Mouse (Mus musculus) monocyte, adult 5-6 weeks (primary cell): ENCODE results near the gene Bpnt1. TPM values are rescaled to one million over a fixed set of nuclear protein-coding genes. Genes with fewer than 3 reads are reported as not detected.

ENCODE experiments used
- ATAC-seq: fragments of 153-309, 156-312 bp; replicated peaks from 2 replicates; pipeline ENCODE4 v1.8.0; 2017; ENCODE audit warnings: mild to moderate bottlenecking; ENCODE audit not compliant: low TSS enrichment, insufficient number of reproducible peaks, severe bottlenecking, poor library complexity, low FRiP score
- total RNA-seq: library from RNA; stranded (forward); fragments of 200-1000, 200-491, 200-594 nt; gene quantifications from 3 replicates; pipeline ENCODE4 v1.2.3, GENCODE M21; 2017

The Bpnt1 gene
- total RNA-seq, 1 experiment from 2014 or later: 39.3 TPM

DNA sequence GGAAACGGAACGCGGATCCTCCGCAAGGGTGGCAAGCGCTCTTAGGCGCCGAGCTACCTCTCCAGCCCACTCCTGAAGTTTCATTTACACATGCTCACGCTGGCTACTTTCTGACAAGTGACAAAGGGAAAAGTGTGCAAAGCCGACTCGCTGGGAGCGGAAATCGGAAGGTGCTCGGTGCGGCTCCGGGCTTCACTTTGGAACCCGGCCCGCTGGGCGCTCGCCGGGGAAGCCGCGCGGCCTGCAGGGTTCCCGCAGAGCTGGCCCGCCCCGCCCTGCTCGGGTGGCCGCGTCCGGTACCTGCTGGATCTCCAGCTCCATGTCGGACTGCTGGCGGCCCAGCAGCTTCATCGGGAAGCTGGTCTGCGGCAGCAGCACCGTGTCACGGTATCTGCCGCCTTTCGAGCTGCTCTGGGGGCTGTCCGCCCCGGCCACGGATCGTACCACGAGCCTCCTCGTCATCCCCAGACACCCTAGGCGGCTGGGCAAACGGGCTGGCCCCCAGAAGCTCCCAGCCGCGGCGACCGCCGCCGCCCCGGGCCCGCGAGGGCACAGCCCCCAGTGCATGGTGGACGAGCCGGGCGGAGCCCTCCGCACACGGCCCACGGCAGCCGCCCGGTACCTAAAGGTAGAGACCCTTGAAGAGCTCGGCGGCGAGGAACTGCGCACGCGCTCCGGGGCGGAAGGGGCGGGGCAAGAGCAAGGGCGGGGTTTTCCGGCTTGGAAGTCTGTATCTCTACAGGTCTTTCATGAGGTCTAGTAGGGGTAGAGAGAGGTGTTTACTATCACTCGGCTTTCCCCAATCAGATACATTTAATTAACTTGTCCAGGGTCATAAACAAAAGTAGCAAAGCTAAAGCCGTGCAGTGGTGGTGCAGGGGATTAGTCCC is 3.0 kb upstream of the Bpnt1 start, which contains the start of gene Iars2:
TSS of gene Iars2 (minus strand) at position 676 of the 890 bp plus-strand sequence.
- ATAC-seq: peak; percentile 28; the same call in 1 of the 2 replicates

- ATAC-seq: no peak
Measured at GRCm38 (mm10) chr1:185329851-185330250, 2.1 kb upstream of the Bpnt1 start.

GRCm38 (mm10) chr1:185331364-185331763 is 585 bp upstream of the Bpnt1 start:
- ATAC-seq: no peak

- ATAC-seq: no peak
Measured at GRCm38 (mm10) chr1:185333651-185334050, 1.7 kb downstream of the Bpnt1 start.

- no peak for ATAC-seq
Measured at GRCm38 (mm10) chr1:185334136-185334535, 2.2 kb downstream of the Bpnt1 start.

GRCm38 (mm10) chr1:185335231-185335765 is 3.3 kb downstream of the Bpnt1 start:
- no peak for ATAC-seq

DNA sequence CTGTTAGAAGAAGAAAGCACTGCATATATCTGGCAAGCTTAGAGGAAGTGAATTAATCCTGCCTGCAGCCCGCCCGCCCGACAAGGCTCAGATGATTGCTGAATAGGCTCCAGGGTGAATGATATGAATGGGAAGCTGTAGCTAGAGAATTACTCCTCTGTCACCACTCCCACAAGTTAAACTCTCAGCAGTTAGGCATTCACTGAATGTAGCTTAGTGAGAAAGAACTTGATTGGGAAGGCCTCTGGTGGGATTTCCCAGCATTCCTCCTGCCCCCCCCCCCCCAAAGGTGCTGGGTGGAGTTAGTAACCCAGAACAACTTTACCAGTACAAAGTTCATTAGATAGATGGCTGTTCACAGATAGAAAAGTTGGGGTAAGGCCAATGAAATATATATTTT is 4.6 kb downstream of the Bpnt1 start:
- ATAC-seq: no peak

DNA sequence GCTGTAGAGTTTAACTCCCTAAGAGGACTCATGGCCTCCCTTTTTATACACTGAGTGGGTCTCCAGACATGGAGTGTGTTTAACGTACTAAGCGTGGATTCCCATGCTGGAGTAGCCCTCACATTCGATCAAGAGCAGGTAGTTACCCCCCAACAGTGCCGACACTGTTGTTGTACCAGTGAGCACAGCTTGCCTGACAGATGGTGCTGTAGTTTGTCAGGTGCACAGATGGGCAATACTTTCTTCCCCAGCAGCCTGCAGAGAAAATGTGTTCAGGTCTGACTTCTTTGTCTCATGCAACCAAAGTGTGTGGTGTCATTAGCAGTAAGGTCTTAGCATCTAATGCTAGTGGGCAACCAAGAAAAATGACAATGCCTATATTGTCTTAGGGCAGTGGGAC is 10.5 kb downstream of the Bpnt1 start:
- ATAC-seq: no peak

DNA sequence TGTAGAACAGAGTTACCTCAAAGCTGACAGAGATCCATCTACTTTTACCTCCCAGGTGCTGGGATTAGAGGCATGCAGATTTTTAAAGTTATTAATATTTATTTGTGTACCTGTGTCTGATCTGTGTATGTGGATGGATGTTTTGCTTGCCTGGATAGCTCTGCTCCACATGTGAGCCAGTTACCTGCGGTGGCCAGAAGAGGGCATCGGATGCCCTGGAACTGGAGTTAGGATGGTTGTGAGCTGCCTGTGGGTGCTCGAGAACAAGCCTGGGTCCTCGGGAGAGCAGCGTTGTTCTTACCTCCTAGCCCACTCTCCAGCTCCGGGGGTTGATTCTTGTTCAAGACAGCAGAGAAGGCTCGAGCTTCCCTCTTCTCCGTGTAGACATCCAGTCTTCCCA is 11.5 kb downstream of the Bpnt1 start:
- ATAC-seq: no peak

DNA sequence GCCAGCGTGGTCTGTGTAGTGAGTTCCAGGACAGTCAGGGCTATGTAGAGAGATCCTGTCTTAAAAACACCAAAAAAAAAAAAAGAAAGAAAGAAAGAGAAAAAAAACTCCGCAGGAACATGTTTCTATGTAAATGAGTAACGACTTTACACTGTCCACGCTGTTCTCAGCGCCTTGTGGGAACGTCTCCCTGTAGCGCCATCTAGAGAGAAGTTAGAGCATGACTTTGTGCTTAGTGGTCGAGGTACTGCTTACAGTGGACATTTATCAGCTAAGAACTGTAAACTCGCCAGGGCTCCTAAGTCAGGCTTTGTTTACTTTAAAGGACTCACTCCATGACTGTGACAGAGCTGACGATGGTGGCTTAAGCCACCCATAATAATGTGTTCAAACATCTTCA is 14.2 kb downstream of the Bpnt1 start:
- no peak for ATAC-seq

DNA sequence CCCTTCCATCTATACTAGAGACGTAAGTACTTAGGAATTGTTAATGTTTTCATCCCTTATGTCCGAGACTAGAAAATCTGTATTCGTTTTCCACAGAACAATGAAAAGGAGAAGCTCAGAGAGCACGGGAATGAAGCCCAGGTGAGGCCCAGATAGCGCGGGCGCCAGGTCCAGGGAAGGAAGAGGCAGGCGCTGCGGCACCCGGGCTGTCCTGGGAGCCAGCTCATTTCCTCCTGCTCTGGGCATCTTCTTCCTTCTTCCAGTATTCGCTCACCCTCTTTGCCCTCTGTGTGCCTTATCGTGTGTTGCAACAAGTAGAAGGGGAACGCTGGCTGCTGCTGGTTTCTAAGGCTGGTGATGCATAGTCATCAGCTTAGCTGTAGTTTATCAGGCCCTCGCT is 17.8 kb downstream of the Bpnt1 start:
- ATAC-seq: no peak

GRCm38 (mm10) chr1:185350611-185351010 is 18.7 kb downstream of the Bpnt1 start:
- no peak for ATAC-seq

DNA sequence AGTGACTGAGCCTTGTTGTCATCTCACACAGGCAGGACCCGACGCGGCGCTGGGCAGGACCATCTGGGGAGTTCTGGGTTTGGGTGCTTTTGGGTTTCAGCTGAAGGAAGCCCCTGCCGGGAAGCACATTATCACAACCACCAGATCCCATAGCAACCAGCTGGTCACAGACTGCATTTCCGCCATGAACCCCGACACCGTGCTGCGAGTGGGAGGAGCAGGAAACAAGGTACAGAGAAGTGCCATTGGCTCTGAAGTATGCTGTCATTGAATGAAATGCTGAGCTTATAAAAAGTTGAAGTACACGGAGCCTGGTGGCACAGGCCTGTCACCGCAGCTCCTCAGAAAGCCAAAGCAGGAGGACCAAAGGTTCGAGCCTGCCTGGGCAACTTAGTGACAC is 20.2 kb downstream of the Bpnt1 start:
- ATAC-seq: no peak

DNA sequence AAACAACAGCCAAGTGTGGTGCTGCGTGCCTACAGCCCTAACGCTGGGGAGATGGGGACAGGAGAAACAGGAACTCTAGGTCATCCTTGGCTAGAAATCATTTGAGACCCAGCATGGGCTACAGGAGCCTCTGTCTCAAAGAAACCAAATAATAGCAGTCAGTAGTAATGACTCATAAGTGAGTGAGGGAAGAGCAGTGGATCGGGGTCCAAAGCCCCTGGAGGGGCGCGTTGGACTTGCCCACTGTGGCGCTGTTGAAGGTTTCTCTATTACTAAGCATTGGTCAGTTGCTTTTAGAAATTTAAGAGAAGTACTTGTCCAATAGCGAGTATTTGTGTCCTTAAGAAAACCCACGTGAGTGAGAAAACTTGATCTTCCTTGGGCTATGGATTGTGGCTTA is 21.4 kb downstream of the Bpnt1 start:
- no peak for ATAC-seq

- no peak for ATAC-seq
Measured at GRCm38 (mm10) chr1:185354731-185355130, 22.8 kb downstream of the Bpnt1 start.

DNA sequence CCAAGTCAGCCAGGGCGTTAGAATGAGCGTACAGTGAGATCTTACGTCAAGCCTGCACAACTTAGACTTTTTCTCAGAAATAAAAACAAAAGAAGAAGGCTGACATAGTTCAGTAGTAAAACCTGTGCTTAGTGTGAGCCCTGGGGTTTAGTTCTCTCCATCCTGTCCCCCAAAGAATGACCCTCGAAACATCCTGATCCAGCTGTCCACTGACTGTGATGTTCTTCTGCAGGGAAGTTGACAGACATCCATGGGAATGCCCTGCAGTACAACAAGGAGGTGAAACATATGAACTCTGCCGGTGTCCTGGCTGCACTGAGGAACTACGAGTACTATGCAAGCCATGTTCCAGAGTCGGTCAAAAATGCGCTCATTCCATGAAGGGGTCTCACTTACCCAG is 24.3 kb downstream of the Bpnt1 start:
- ATAC-seq: no peak

DNA sequence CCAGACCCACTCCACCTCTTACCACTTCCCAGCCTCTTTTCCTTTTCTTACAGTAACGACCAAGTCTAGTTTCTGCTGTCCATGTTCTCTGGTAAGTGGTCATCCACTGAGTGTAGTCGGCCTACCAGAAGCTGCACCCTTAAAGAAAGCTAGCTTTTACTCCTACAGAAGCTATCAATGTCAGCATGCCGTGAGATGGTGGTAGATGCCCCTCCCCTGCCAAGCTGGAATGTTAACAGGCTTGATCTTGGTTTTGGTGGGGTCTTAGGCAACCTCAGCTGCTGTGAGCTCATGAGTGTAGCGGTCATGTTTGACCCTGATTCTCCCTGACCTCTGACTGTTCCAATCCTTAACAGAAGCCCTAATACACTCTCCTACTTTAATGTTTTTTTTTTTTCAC is 26.3 kb downstream of the Bpnt1 start:
- ATAC-seq: no peak

DNA sequence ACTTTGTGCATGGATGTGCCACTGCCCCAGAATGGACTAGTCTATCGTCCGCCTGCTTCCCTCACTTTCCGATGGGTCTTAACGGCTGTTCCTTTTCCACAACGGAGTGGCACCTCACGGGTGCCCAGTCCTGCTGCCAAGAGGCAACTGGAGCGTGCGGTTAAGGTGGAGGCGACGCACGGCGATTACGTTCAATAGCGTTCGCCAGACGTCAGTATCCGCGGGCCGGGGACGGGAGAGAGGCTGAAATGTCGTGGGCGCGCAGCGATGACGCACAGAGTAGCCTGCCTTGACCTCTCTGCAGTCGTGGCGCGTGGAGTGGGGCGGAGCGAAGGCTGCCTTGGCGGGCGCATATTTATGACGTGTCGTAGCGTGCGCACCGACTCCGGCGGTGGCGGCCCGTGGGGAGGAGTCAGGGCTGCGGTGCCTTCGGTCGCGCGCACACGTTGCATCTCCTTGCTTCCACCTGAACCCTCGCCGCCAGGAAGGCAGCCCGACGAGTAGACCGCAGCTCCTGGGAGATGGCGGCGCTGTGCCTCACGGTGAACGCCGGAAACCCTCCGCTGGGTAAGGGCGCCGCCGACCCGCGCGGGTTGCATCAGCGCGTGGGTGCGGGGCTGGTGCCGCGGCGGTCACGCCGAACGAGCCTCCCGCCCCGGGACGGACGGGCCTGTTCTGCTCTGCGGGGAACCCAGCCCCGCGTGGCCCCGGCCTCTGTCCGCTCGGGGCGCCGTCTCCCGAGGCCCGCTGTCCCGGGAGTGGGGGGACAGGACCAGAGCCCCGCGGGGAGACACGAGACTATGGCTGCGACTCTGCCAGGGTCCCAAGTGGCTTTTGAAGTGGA is 30.9 kb downstream of the Bpnt1 start, which contains the start of gene Eprs:
TSS of gene Eprs (plus strand) at position 368 of the 844 bp plus-strand sequence.
- peak; percentile 99 for ATAC-seq

DNA sequence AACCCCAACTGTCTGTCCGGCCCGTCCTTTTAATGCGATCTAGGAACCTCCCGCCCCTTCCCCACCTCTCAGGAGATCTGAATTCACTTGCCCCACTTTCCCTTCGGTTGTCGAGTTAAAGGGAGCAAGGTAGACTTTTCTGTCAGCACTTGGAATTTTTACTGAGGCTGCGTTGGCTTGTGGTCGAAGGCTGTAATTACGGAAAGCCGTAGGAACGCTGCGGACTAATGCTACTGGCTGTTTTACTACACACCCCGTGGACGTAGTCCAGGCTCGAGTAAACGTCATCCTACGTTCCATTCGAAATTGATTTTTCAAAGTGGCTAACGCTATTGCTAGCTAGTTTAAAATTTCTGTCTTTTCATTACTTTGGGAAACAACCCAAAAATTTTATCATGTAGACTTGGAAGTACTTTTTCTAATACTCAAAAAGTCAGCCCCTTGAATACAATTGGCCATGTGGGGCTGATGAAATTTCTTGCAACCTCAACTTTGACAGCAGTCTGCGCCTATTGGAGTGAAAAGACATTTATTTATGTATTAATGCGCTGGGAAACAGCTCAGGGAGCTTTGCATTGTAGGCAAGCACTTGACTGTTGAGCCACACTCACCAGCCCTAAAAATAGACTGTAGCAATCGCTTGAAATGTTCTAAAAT is 31.7 kb downstream of the Bpnt1 start:
- ATAC-seq: no peak
